Mouse (Mus musculus) common myeloid progenitor, adult 5-6 weeks (primary cell): Measurements from ENCODE around the gene Rtkn. TPM values are rescaled to one million over a fixed set of nuclear protein-coding genes. Genes with fewer than 3 reads are reported as not detected.
"Not testable (repeated sequence)": the region's sequence is repeated elsewhere in the genome, so short reads cannot be mapped to it uniquely, and the experiment has no call there.

Experiments used
- ATAC-seq: replicated peaks from 2 replicates; pipeline ENCODE4 v1.8.0; 2016; ENCODE audit warnings: low read depth, mild to moderate bottlenecking, moderate TSS enrichment, inconsistent platforms; ENCODE audit not compliant: poor library complexity, severe bottlenecking
- total RNA-seq: library from RNA; stranded (forward); fragments of 200-1000, 187-1606 nt; gene quantifications from 2 replicates; pipeline ENCODE4 v1.2.3, GENCODE M21; 2017

Rtkn gene
- total RNA-seq, 1 experiment from 2014 or later, result 0.96 TPM

GRCm38 (mm10) chr6:83136291-83136880, 1.1 kb downstream of the Rtkn start:
- ATAC-seq, result no peak

DNA sequence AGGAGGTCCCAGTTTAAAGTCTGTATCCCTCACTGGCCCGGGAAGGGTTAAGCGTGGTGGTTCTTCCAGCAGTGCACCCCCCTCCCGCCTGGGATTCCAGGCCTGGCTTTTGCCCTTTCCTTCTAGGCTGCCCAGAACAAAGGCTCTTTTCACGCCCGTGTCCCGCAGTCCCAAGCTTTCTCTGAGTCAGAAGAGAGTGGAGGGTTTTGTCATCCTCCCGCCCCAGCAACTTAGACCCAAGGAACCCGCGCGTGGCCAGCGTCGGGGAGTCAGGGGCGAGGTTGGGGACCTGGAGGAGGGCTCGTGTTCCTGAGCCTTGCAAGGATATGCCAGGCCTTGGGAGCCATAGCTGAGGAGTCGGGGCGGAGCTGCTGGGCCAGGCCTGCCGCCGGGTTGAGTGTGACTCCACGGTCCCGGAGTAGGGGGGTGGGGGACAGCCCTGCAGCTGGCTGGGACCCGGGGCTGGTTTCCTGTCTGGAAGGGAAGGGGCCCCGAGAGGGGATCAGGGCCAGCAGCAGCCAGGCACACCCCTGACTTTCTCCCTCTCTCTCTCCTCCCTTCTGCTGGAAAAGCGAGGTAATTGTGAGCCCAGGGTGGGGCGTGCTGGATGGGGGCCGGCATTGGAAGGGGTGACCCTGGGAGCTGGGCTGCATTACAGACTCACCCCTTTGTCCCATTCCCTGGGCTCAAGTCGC, 1.8 kb downstream of the Rtkn start:
- ATAC-seq, result peak; percentile 23

DNA sequence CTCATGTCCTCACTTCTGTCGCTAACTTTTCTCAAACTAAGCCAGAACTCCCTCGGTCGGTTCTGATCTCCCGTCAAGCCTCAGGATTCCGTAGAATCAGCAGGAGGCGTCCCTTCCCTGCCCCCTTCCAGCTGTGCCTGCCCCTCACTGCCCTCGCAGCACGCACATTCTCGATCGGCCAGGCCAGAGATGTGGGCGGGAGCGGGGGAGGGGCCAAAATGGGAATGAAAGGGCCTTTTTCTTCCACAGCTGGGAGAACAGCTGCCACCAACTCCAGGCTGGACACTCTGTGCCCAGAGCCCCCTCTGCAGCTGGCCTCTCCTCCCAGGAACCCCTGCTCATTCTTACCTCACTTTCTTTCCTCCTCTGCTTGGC, 2.3 kb downstream of the Rtkn start:
- peak; percentile 36 for ATAC-seq

- ATAC-seq, result peak; percentile 44
Observed at GRCm38 (mm10) chr6:83138056-83138455, 2.8 kb downstream of the Rtkn start.

GRCm38 (mm10) chr6:83140044-83140443, 4.8 kb downstream of the Rtkn start:
- ATAC-seq, result no peak

- no peak for ATAC-seq
Observed at GRCm38 (mm10) chr6:83141636-83142035, 6.4 kb downstream of the Rtkn start.

DNA sequence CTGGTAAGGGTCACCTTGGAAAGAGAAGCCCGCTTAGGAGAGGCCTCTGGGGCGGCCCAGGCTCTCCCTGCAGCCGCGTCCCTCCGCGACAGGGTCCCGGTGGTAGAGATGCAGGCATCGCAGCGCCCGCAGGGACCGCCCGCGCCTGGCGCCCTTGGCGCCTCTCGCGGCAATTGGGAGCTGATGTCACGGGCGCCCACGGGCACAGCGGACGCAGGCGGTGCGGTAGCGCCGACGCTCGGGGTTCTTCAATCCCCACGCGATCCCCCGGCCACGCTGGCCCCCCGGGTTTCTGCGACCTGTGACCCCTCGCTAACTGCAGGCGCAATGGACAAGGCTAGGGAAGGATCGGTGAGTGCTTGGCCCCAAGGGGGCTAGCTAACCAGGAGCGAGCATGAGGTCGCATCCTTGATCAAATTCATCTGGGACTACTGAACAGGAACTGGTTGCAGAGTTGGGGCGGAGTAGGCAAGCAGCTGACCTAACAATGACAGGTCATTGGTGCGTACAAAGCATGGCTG, 7.0 kb downstream of the Rtkn start:
- no peak for ATAC-seq

DNA sequence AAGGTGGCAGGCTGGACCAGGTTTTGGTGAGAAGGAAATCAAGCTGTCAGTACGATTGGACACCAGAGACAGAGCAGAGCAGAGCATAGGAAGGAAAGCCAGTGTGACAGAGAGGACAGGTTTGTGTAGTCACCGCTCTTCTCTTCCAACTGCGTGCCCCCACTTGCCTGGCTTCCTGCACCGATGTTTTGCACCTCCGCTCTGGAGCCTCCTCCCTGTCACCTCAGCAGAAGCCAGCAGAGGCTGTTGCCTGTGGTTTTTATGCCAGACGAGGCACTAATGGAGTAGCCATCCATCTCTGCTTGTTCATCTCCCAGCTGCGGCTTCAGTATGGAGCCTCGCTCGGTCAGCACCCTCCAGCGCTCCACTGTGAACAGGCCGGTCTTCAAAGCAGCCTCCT, 7.6 kb downstream of the Rtkn start:
- ATAC-seq, result no peak

DNA sequence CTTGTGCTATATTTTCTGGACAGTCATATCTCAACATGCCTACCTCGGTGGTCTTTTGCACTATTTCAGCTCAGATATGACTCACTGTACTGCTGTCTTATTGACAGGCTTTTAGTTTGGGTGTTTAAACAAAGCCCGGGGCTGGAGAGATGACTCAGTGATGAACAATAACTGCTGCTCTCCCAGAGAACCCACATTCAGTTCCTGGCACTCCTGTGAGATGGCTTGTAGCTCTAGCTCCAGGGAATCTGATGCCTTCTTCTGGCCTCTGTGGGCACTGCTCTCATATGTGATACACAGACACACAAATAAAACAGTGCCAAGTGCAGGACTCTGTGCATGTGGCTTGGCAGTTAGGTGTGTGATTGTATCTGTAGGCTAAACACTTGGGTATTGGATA, 9.9 kb downstream of the Rtkn start:
- ATAC-seq, result no peak

GRCm38 (mm10) chr6:83145805-83146204, 10.5 kb downstream of the Rtkn start:
- no peak for ATAC-seq

GRCm38 (mm10) chr6:83147280-83147679, 12.0 kb downstream of the Rtkn start:
- ATAC-seq, result no peak

DNA sequence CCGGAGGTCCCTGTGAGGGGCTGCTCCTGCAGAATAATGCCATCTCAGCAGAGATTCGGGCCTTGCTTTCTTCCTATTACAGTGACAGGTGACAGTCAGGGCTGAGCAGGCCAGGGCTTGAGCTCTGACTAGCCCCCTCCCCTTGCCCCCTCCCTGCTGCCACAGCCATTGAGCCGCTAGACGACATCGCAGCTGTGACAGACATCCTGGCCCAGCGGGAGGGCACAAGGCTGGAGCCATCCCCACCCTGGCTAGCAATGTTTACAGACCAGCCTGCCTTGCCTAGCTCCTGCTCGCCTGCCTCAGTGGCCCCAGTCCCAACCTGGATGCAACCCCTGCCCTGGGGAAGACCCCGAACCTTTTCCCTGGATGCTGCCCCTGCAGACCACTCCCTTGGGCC, 16.5 kb downstream of the Rtkn start:
- ATAC-seq, result no peak

- no peak for ATAC-seq
Observed at GRCm38 (mm10) chr6:83153038-83153437, 17.8 kb downstream of the Rtkn start.

GRCm38 (mm10) chr6:83153485-83153884, 18.2 kb downstream of the Rtkn start:
- no peak for ATAC-seq

DNA sequence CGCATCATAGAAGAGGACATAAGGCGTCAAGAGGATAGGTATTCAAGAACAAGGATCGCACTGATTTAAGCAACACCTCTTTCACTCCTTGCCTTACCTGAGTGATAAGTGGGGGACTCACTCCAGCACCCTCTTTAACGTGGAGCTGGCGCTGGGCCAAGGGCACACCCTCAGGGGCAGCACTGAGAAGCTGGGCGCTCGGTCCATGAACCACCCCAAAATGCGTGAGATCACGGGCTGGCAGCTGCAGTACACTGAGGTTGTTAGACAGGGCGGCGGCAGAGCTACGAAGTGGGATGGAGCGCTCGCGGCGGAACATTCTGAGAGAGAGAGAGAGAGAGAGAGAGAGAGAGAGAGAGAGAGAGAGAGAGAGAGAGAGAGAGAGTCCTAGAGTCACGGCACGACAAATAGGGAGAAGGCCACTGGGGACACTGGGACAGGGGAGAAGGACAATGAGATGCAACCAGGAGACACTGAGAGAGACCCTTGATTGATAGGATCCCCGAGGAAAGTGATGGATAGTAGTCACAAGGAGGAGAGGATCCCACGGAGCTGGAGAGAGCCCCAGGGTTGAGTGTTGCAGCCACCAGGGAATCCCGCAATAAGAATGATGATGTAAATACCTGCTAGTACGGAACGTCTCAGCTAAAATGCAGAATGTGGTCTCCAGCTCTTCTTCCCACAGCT, 20.4 kb downstream of the Rtkn start:
- ATAC-seq, result 0 out of 2 replicates have a peak, but pooled peaks have one; percentile 19

- ATAC-seq, result peak; percentile 77
Observed at GRCm38 (mm10) chr6:83156259-83156684, 21.0 kb downstream of the Rtkn start, which contains the start of the genes Wdr54 and 1700003E16Rik. Wdr54 (minus strand) TSS chr6:83156397. 1700003E16Rik (plus strand) TSS chr6:83156404.

DNA sequence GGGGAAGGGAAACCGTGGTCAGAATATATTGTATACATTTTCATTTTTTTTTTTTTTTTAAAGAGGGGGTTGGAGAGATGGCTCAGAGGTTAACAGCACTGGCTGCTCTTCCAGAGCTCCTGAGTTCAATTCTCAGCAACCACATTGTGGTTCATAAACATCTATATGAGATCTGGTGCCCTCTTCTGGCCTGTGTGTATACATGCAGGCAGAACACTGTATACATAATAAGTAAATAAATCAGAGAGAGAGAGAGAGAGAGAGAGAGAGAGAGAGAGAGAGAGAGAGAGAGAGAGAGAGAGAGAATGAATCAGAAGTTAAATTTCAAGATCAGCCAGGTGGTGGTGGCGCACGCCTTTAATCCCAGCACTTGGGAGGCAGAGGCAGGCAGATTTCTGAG, 24.2 kb downstream of the Rtkn start:
- not testable (repeated sequence) for ATAC-seq

GRCm38 (mm10) chr6:83161442-83161841, 26.2 kb downstream of the Rtkn start:
- no peak for ATAC-seq

GRCm38 (mm10) chr6:83161921-83162641, 26.8 kb downstream of the Rtkn start:
- no peak for ATAC-seq

GRCm38 (mm10) chr6:83162701-83163100, 27.4 kb downstream of the Rtkn start:
- ATAC-seq, result 0 out of 2 replicates have a peak, but pooled peaks have one; percentile 9
